Mouse (Mus musculus) spleen, adult 12 weeks (tissue): ENCODE data around the gene Senp2.

Experiments
- DNase-seq: peaks from one replicate; pipeline ENCODE4 v3.0.0; 2022; ENCODE audit warnings: low spot score

Senp2 gene

DNA sequence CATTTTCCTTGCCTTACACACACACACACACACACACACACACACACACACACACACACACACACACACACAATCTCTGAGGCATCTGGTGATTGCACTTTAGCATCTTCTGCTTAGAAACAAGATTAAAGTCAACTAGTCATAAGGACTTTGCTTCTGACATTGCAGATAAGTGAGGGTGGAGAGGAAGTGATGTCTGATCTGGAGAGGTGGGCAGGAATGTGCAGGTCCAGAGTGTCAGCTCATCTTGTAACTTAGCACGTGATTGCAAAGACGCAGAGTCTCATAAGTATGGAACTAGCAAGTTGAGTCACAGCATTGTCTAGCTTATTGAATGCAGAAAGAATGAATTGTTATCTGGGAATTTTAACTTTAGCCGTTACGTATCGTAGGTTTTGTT, 18.2 kb downstream of the Senp2 start:
- no peak for DNase-seq

DNA sequence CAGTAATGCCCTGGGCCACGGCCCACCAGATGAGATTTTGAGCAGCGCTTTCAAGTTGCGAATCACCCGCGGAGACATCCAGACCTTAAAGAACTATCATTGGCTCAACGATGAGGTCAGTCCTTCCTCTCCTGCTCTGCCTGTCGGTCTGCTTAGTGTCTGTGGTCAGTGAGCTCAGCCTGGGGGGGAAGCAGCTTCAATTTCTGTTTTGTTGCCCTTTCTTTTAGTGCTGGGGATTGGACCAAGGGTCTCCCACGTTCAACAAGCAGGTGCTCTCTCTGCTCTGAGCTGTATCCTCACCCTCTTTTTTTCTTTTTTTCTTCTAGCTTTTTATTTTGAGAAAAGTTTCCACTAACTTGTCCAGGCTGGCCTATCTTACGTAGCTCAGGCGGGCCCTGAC, 29.3 kb downstream of the Senp2 start:
- DNase-seq: no peak

DNA sequence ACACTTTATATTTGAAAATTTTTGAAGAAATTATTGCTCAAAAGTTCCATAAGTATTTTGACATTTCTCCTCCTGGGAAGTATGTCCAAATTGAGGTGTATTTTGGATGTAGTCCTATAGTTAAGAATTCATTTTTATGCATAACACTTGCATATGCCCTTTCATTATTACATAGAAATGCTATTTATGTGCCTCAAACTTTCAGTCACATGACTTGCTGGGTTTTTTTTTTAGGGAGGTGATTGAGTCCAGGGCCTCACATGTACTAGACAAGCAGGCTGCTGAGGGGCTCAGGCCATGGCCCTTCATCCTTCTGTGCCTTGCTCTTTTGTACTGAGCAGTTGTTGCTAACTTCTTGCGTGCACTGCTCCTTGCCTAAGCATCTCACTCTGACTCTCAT, 30.7 kb downstream of the Senp2 start:
- DNase-seq: no peak

DNA sequence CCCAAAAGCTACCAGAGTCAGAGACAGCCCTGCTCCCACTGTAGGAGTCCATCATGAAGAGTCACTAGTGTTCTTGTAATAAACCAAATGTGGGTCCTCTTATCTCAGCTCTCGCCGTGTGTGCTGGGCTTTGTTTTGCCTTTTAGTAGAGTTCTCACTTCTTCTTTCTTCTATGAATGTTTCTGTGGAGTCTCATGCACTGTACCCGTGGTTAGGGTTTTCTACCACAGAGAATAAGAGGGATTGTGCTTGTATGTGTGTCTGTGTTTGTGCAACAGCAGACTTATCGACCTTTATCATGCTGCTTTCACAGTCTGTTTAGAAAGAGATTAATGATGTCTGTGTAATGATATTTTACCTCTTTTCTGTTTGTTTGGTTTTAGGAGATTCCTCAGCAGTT, 34.5 kb downstream of the Senp2 start:
- no peak for DNase-seq

DNA sequence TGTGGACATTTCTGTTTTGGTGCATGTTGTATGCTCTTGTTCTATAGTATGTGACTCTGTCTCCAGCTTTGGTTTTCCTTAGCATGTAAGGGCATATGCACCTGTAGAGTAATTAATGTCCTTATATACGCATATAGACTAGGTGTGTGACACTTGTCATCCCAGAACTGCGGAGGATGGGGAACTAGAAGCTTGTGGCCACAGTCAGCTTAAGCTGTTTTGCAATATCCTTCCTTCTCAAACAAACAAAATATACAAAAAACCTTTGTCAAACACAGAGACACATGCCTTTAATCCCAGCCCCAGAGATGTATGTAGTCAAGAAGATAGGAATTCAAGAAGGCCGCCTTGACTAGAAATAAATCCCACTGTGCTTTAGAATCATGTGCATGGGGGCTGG, 36.6 kb downstream of the Senp2 start:
- DNase-seq: no peak

DNA sequence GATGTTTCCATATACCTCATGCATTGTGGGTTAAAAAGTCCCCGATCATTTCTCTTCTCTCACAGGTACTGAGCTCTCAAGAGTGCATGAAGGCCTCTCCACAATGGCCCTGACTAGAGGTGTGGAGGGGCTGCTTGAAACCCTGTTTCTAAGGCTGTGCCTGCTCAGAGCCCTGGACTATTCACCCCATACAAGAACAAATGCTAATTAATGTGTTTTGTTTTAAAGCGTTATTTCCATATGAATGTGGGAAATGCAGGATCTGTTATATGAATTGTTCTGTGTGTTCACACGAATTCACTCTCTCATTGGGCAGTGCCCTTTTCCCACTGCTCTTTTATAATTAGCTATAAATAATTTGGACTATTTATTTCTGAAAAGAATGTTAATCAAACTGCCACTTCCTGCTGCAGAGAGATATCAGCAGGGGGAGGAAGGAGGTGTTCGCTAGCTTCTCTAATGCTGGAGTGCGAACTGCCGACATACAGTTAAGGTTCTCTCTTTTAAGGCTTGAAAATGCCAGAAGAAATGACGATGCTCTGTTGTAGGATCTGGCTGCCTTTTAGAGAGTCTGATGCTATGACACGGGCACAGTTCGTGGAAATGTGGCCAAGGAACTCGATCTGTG, 37.6 kb downstream of the Senp2 start:
- DNase-seq: no peak

DNA sequence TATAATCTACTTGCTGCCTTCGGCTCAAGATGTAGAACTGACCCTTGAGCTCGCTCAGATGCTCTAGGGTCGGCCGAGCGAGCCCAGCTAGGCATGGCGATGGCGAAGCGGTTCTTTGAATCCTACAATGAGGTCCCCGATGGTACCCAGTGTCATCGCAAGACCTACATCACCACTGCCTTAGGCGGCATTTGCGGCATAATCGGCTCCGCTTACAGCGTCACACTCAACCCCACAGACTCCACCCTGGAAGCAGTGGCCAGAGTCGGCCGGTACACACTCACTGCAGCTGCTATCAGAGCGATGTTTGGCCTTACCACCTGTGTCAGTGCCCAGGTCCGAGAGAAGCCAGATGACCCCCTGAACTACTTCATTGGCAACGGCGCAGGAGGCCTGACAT, 44.1 kb downstream of the Senp2 start:
- no peak for DNase-seq

DNA sequence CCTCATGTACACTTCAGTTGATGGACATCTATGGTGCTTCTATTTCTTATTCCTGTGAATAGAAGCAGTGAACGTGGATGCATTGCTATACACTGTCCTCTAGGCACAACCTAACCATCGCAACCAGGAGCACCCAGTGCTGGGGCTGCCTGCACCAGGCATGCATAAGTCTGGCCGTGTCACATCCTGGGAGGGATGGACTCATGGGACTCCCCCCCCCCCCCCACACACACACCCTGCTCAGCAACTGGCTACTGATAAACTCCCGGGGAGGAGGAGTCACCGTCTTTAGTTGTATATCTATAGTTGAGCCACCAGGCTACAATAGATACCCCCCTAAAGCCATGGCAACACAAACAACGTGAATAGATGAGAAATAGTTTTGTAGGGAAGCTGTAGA, 48.2 kb downstream of the Senp2 start:
- DNase-seq: no peak

DNA sequence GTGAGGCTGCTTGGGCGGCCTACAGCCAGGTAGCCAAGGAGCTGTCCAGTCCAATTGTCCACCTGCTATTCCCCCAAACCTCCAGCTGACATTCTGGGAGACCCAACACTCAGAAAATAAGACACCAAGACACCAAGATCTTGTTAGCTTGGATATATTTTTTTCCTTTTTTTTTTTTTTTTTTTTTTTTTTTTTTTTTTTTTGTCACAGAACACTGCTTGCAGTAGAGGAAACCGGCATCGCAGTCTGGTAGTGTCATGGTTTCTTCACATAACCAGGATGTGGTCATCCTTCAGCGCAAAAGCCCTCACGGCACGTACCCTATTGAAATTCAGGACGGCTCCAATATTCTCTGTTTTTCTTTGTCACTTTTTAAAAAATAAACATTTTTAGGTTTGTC, 49.6 kb downstream of the Senp2 start:
- DNase-seq: no peak

DNA sequence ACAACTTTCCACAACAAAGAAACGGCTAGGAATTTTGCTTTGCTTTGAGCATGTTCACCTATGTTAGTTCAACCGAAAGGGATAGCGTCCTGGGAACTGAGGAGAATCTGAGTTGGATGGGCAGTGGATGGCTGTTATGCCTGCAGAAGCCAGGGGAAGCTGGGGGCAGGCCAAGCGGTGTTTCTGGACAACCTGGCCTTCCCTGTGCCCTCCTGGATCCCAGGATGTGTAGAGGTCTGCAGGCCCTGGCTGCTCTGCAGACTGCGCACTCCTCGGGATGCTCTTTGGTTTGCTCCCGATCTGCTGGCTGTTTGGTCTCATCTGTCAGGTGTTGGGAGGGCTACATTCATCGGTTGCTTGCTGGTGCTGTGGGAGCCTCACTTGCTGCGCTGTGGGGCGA, 51.1 kb downstream of the Senp2 start:
- no peak for DNase-seq

DNA sequence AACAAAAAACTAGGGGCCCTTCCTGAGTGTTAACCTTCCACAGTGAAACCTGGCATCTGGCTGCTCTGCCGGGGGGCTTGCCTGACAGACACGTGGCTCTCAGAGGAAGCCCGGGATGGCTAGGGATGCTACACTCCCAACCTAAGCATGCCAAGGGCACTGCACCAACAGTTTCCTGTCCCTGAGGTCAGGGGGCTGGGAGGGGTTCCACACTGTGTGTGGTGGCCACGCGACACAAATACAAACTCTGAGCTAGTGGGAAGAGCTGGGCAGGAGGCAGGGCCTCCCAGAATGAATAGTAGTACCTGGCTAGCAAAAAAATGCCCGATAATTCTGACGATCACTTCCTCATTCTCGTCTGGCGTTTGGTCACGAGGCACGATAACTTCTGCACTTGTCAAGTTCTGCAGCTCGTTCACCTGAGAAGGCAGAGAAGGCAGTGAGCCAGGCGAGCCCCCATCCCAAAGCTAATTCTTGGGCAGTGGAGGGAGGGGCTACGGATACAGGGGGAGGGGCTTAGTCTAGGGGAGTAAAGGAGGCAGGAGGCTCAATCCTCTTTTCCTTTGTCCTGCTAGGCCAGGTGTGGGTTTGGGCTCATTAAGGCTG, 52.4 kb downstream of the Senp2 start:
- no peak for DNase-seq

DNA sequence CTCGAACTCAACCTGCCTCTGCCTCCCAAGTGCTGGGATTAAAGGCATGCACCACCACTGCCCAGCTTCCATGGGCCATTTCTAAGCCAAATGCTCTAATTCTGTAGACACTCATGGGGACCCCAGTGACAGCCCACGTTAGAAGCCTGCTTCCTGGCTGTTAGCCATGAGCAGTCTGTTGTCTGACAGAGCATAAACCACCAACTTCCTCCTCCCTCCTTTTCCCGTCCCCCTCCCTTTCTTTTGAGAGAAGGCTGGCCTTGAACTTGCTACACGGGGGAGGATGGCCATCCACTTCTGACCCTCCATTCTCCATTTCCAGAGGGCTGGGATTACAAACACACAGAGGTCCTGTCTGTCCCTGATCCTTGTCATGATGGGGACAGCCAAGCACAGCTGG, 53.0 kb downstream of the Senp2 start:
- no peak for DNase-seq

DNA sequence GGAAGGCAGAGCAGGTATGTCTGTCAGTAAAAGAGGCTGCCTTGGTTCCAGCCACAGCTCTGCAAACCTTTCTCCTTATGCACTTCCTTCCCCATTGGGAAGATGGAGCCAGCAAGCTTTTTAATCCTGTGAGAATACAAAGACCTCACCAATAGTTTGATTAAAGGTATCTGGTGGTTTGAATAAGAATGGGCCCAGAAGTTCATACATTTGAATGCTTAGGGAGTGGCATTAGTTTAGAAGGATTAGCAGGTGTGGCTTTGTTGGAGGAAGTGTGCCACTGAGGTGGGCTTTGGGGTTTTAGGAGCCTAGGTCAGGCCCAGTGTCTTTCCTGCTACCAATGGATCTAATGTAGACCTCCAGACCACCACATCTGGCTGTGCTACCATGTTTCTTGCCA, 56.3 kb downstream of the Senp2 start:
- no peak for DNase-seq

DNA sequence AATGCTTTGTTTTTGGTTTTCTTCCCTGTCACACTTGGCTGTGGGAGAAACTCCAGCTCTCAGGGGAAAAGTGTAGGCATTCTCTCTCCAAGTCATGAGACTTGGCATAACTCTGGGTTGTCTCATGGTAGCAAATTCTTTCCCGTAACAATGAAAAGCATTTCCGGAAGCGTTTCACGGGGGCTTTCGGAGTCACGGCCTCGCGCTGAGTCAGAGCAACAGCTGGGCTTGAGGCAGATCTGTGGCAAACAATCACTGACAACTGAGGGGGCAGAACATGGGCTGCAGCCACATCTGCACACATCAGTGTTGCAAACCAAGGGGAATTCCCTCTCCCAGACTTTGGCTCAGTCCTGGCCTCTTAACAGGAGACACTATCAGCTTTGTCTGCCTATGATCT, 58.1 kb downstream of the Senp2 start:
- DNase-seq: no peak

DNA sequence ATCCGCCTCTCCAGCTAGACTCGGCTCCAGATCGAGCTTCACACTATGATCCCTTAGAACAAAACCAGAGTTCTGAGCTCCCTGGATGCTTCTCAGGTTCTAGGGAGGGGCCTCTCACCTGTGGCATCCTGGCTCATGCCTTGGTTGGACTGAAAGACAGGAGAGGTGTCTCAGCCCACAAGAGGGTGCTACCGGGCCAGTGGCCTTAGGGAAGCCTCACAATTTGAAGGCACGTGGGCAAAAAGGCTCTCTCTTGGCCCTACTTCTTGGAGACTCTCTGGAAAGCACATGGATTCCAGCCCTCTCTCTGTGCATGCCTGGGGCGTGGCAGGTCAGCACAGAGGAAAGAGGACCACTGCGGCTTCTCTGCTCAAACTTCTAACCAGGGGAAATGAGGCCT, 62.1 kb downstream of the Senp2 start:
- no peak for DNase-seq

DNA sequence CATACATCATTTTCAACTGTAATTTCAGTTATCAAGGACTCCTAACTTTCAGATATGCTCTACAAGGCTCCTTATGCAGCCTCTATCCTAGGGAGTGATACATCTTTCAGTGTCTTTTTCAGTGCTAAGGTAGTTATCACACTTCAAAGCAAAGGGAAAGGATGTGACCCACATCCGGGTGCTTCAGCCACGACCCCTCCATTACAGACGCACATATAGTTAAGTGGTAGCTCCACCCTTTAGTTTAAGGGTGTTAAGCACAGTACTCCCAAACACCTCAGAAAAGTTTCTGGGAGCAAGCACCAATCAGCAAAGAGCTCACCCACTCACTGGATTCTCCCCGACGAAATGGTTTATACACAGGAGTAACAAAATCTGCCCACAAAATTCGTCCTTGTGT, 65.8 kb downstream of the Senp2 start:
- DNase-seq: no peak

DNA sequence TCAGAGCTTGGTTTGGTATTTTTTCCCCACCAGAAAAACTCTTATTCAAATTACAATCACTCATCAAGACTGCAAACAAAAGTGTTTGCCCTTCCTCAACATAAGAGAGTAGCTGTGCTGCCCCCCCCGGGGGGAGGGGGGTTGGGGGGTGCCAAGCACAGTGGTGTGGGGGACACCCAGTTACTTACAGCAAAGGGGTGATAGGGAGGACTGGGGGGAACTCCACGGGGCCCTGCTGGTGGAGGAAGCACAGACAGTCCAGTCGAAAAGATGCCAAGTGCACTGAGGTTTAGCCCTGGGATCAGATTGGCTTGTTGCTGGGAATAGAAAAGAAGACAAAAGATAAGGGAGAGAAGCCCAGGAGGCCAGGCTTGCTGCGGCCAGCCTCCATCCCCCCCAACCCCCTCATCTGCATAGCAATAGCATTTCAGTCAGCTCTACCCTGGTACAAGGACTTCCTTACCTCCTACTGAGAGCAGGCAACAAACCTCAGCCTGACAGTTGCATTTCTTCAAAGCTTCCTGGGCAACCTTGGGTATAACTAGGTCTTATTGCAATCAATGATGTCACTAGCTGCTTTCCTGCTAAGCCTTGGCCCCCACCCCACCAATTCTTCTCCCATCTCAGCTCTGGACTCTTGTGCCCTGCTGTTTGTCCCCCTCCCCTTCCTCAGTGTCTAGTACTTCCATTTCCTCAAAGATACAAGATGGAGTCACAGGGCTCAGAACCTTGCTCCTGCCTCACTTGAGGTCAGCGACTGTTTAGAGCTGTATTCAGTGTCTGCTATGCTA, 66.7 kb downstream of the Senp2 start:
- no peak for DNase-seq

DNA sequence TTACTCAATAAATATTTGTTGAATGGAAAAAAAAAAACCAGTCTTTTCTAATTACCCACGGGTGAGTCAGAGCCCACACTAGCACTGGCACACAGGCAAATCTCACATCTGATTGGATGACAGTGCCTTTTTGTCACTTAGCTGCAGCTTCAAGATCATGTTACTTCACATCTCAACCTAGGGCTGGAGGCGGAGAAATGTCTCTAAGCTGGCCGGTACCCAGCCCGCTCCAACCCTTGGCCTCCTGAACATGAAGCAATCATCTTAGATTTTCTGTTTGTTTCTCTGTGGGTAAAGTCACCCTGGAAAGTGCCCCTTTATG, 67.3 kb downstream of the Senp2 start:
- DNase-seq: no peak

DNA sequence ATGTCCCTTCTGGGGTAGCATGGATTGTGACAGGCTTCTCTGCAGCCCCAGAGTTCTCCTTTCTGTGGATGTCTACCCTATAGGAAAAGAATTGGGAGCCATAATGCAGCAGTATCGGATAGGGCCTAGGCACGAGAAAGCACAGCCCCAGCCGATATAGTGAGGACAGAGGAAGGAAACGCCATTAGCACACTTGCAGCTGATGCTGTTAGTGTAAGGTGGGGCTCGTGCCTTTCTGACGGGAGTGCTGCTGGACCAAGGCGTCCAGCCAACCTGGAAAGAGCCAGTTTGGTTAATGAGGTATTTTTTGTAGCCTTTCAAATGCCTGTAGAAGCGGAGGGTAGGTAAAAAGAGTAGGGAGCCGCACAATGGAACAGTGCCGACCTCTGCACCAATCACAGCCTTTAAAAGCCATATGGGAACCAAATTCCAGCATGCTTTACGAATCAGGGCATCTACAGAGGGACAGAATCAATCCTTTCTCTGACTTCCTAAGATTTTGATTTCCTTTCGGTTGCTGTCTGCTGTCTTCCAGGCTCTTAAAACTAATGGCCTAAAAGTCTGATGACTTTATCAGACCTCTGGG, 70.9 kb downstream of the Senp2 start:
- DNase-seq: no peak

DNA sequence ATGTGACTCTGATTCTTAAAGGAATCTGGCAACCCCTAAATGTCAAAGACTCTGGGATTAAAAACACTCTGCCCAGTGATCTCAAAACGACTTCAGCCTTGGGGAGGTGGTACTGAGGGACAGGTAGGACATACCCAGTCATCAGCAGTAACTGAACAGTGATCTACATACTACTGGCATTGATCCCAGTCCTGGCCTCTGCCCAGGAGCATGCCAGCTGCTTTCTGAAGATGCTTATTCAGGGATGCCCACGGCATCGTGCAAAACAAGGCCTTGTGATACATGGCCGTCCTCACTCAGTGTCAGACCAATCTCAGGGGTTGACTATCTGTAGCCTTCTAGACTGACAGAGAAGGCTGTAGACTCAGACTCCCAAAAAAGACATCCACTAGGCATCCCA, 76.1 kb downstream of the Senp2 start:
- DNase-seq: no peak

DNA sequence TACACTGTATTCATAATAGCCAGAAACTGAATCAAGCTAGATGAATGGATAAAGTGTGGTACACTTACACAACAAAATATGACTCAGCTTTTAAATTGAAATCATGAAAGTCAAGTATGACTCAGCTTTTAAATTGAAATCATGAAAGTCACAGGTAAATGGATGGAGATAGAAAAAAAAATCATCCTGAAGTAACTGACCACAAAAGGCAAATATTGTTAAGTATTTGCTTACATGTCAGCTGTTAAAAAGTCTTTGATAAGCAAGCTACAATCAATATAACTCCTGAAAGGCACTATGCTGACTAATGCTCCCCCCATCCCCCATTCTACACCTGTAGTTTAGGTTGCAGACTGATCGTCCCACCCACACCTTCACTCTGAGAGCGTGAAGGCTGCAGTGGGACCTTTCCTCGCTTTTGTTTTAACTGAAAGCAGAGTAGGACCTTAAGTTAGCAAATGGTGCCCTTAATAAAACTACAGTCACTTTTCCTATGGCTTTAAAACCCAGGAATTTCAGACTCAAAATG, 82.0 kb downstream of the Senp2 start:
- no peak for DNase-seq

DNA sequence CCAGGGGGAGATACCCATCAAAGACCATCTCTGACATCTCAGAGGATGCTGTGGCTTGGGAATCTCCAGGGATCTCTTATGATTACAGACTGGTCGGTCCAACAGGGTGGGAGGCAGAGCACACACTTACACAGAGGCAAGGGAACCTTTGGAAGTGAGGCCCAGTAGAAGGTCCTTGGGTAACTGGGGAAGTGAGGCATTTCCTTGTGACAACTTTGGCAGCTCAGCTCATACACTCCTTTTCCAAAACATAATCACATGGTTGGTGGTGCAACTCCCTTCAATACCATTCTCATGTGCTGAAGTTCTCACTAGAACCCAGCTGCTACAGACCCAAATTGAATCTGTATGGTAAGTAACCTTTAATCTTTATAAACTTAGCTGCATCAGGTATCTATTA, 86.5 kb downstream of the Senp2 start:
- DNase-seq: no peak

DNA sequence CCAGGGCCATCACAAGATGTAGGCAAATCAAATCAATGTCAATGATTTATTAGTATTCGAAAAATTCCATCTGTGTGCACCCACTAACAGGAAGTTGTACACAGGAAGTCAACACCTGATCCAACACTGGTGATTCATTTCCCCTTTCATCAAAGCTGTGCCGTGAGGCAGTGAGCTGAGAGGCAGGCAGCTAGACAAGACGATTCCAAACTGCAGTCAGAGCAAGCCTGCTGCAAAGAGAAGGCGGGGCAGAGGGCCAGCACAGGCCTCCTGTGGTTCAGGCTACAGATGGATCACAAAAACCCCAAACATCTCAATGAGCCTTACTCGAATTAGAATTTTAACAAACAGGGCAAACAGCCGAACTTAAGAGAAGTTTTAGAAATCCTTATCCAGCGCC, 88.4 kb downstream of the Senp2 start:
- DNase-seq: no peak
